Comparison of ENCODE assay signal across 24 mouse cellular contexts in the genomic region with DNA sequence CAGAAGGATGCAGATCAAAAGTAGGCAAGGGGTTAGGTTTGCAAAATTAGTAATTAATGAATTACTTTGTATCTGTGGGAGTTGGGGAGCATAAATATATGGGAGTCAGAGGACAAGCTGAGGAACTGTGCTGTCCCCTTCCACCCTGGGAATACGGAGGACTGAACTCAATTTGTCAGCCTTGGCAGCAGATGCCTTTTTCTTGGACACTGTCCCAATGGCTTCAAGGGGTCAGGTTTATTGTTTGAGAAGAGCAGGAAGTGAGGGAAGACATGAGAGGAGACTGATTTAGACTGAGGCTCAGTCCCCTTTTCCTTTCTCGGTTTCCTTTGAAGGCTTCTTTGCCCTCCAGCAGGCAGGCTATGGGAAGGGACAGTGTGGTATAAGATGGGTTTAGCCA. TPM values are rescaled to one million over a fixed set of nuclear protein-coding genes. Genes with fewer than 3 reads are reported as not detected.
DNase-seq lines count a peak whose midpoint lies in the region; ATAC-seq and TF ChIP-seq lines count a peak whose summit lies in the region.
"Had no signal": no experiment of that assay in that cellular context is flagged by ENCODE, and none has a peak within 500 bp of the region (broad histone marks: within the 10 kb centered on the region; RNA-seq: fewer than 3 reads in every experiment).

No protein-coding gene starts in this region.

- no peaks in the 10 kb centered on the region for H3K4me1 ChIP-seq in forebrain, embryonic 11.5 days (replicated peaks; ENCODE audit: control insufficient read depth, insufficient read depth, low read length)
- no peaks in the 10 kb centered on the region for H3K4me1 ChIP-seq in forebrain, embryonic 16.5 days (replicated peaks; ENCODE audit: control insufficient read depth, insufficient read depth, low read length)
- H3K4me1 ChIP-seq in heart, embryonic 15.5 days (replicated peaks) = peaks cover 36% of the 10 kb centered on the region
- H3K4me1 ChIP-seq in lung, embryonic 14.5 days (ENCODE audit: insufficient read depth) = peaks cover 8% of the 10 kb centered on the region; the same call in 1 of the 2 replicates
- peaks cover 4% of the 10 kb centered on the region for H3K4me1 ChIP-seq in lung, adult 2 months (ENCODE audit: control insufficient read depth, insufficient read depth, low read length)
- H3K4me1 ChIP-seq: embryonic facial prominence, embryonic 13.5 days had no signal

- no peak for TF ChIP-seq CTCF in lung, embryonic 14.5 days (IDR thresholded peaks at IDR 0.05; ENCODE audit: low read depth)
- TF ChIP-seq CTCF in lung, adult 2 months (IDR thresholded peaks at IDR 0.05; ENCODE audit: insufficient read depth, low read length) = no peak

- H3K27ac ChIP-seq in forebrain, embryonic 11.5 days (ENCODE audit: low read depth, low read length) = no peak overlapping the region
- no peak overlapping the region for H3K27ac ChIP-seq in forebrain, embryonic 16.5 days (ENCODE audit: low read length)
- 0 out of 2 replicates have a peak overlapping the region, but pooled peaks have one; percentile 1 for H3K27ac ChIP-seq in heart, embryonic 15.5 days
- H3K27ac ChIP-seq in lung, embryonic 14.5 days (ENCODE audit: low read depth) = no peak overlapping the region
- H3K27ac ChIP-seq: embryonic facial prominence, embryonic 13.5 days; forebrain, embryonic 10.5 days; hindbrain, embryonic 13.5 days; limb, embryonic 10.5 days; limb, embryonic 15.5 days; liver, embryonic 15.5 days; midbrain, embryonic 10.5 days; midbrain, embryonic 15.5 days; neural tube, embryonic 15.5 days had no signal

- H3K36me3 ChIP-seq in forebrain, embryonic 11.5 days (ENCODE audit: control insufficient read depth, insufficient read depth, low read length) = no peaks in the 10 kb centered on the region
- H3K36me3 ChIP-seq in forebrain, embryonic 16.5 days (ENCODE audit: control insufficient read depth, insufficient read depth) = no peaks in the 10 kb centered on the region
- H3K36me3 ChIP-seq in heart, embryonic 15.5 days = no peaks in the 10 kb centered on the region
- H3K36me3 ChIP-seq in lung, embryonic 14.5 days (ENCODE audit: insufficient read depth) = no peaks in the 10 kb centered on the region
- H3K36me3 ChIP-seq: embryonic facial prominence, embryonic 13.5 days; forebrain, embryonic 10.5 days; hindbrain, embryonic 13.5 days; limb, embryonic 10.5 days; limb, embryonic 15.5 days; liver, embryonic 15.5 days; midbrain, embryonic 10.5 days; midbrain, embryonic 15.5 days; neural tube, embryonic 15.5 days had no signal

- H3K27me3 ChIP-seq in forebrain, embryonic 11.5 days (ENCODE audit: control insufficient read depth, insufficient read depth, low read length) = no peaks in the 10 kb centered on the region
- H3K27me3 ChIP-seq in forebrain, embryonic 16.5 days (replicated peaks; ENCODE audit: control insufficient read depth, insufficient read depth, low read length) = peaks cover 5% of the 10 kb centered on the region; the same call in 1 of the 2 replicates
- H3K27me3 ChIP-seq in heart, embryonic 15.5 days = no peaks in the 10 kb centered on the region
- no peaks in the 10 kb centered on the region for H3K27me3 ChIP-seq in lung, embryonic 14.5 days (ENCODE audit: insufficient read depth, low read length)
- H3K27me3 ChIP-seq: midbrain, embryonic 15.5 days had no signal

- 78% methylated on average over 2 of the region's 2 CpGs for WGBS in forebrain, embryonic 11.5 days
- 57% methylated on average over 2 of the region's 2 CpGs for WGBS in forebrain, embryonic 16.5 days
- 29% methylated on average over 2 of the region's 2 CpGs for WGBS in heart, embryonic 15.5 days
- 35% methylated on average over 2 of the region's 2 CpGs for WGBS in lung, embryonic 14.5 days
- WGBS in lung, adult 2 months = 30% methylated on average over 2 of the region's 2 CpGs

- no peak overlapping the region for H3K9ac ChIP-seq in forebrain, embryonic 11.5 days (ENCODE audit: low read length)
- H3K9ac ChIP-seq in forebrain, embryonic 16.5 days (replicated peaks; ENCODE audit: low read depth, low read length) = no peak overlapping the region
- H3K9ac ChIP-seq in heart, embryonic 15.5 days = no peak overlapping the region
- no peak overlapping the region for H3K9ac ChIP-seq in lung, embryonic 14.5 days
- H3K9ac ChIP-seq: embryonic facial prominence, embryonic 13.5 days; forebrain, postnatal 0 days; hindbrain, embryonic 13.5 days; limb, embryonic 15.5 days; liver, embryonic 15.5 days; midbrain, embryonic 15.5 days; neural tube, embryonic 15.5 days had no signal

- ATAC-seq in forebrain, embryonic 11.5 days (replicated peaks; ENCODE audit: low FRiP score) = no peak
- ATAC-seq in forebrain, embryonic 16.5 days = no peak
- ATAC-seq in heart, embryonic 15.5 days (replicated peaks; ENCODE audit: insufficient number of reproducible peaks, insufficient read depth, low FRiP score, low read depth) = no peak
- no peak for ATAC-seq in lung, embryonic 14.5 days (ENCODE audit: insufficient read depth)
- ATAC-seq: CD4-positive, CD25-positive, alpha-beta regulatory T cell, adult 4 months; forebrain, postnatal 0 days; intestine, postnatal 0 days; midbrain, embryonic 15.5 days had no signal

- H3K4me3 ChIP-seq in forebrain, embryonic 11.5 days (ENCODE audit: low read depth, low read length) = no peak overlapping the region
- no peak overlapping the region for H3K4me3 ChIP-seq in forebrain, embryonic 16.5 days (replicated peaks; ENCODE audit: low read length)
- H3K4me3 ChIP-seq in heart, embryonic 15.5 days = no peak overlapping the region
- no peak overlapping the region for H3K4me3 ChIP-seq in lung, embryonic 14.5 days (ENCODE audit: low read depth, low read length)
- H3K4me3 ChIP-seq in lung, adult 2 months (replicated peaks; ENCODE audit: extremely low read depth, low read depth, low read length) = no peak overlapping the region
- H3K4me3 ChIP-seq: embryonic facial prominence, embryonic 13.5 days; forebrain, embryonic 10.5 days; hindbrain, embryonic 13.5 days; limb, embryonic 10.5 days; limb, embryonic 15.5 days; liver, embryonic 15.5 days; midbrain, embryonic 10.5 days; midbrain, embryonic 15.5 days; neural tube, embryonic 15.5 days had no signal

- peak; percentile 21 for DNase-seq in forebrain, embryonic 11.5 days (ENCODE audit: low spot score)
- DNase-seq in heart, adult 8-10 months (ENCODE audit: low spot score) = no peak
- DNase-seq in lung, embryonic 14.5 days = peak; percentile 60
- DNase-seq in lung, adult 2 months = no peak
- DNase-seq: forebrain, postnatal 0 days; gastrocnemius, postnatal 10 days; heart, postnatal 4 days; lung, postnatal 14 days; retina, postnatal 1 day; right cerebral cortex, postnatal 14 days; thymus, postnatal 4 days had no signal

- TF ChIP-seq POLR2A in lung, adult 2 months (IDR thresholded peaks at IDR 0.05; ENCODE audit: borderline replicate concordance, extremely low read depth, low read depth, low read length) = no peak

- H3K4me2 ChIP-seq in forebrain, embryonic 11.5 days (ENCODE audit: low read depth, low read length, severe bottlenecking) = no peak overlapping the region
- H3K4me2 ChIP-seq in forebrain, embryonic 16.5 days (ENCODE audit: low read length) = no peak overlapping the region
- H3K4me2 ChIP-seq in heart, embryonic 15.5 days = no peak overlapping the region
- H3K4me2 ChIP-seq in lung, embryonic 14.5 days = no peak overlapping the region
- H3K4me2 ChIP-seq: embryonic facial prominence, embryonic 13.5 days; hindbrain, embryonic 13.5 days; limb, embryonic 15.5 days; liver, embryonic 15.5 days; midbrain, embryonic 15.5 days; neural tube, embryonic 15.5 days had no signal

- no peaks in the 10 kb centered on the region for H3K9me3 ChIP-seq in forebrain, embryonic 11.5 days (ENCODE audit: control insufficient read depth, low read length)
- no peaks in the 10 kb centered on the region for H3K9me3 ChIP-seq in forebrain, embryonic 16.5 days (ENCODE audit: control insufficient read depth, low read length)
- no peaks in the 10 kb centered on the region for H3K9me3 ChIP-seq in heart, embryonic 15.5 days (replicated peaks)
- H3K9me3 ChIP-seq in lung, embryonic 14.5 days (ENCODE audit: low read depth, low read length) = no peaks in the 10 kb centered on the region
- H3K9me3 ChIP-seq: embryonic facial prominence, embryonic 13.5 days; forebrain, embryonic 10.5 days; limb, embryonic 10.5 days; limb, embryonic 15.5 days; liver, embryonic 15.5 days; midbrain, embryonic 10.5 days; midbrain, embryonic 15.5 days; neural tube, embryonic 15.5 days had no signal

RNA-seq across cellular contexts. Expression of a gene that starts 22.1 kb away (rescaled TPM):
- polyA plus RNA-seq in forebrain, embryonic 11.5 days (2014; fragmentation: Nextera tagmentation; extraction: Ambion mirVana) = 0.44 and 0.84 TPM in 2 replicates
- polyA plus RNA-seq in forebrain, embryonic 16.5 days (2015; fragmentation: Nextera tagmentation; extraction: Ambion mirVana) = 3.0 and 3.2 TPM in 2 replicates
- 1,694 and 1,744 TPM in 2 replicates for polyA plus RNA-seq in heart, embryonic 15.5 days (2015; fragmentation: Nextera tagmentation; extraction: Ambion mirVana)
- total RNA-seq in heart, adult 8-10 months (2022) = 100 to 1,000 TPM; 630 to 827 (median 696) TPM
- polyA plus RNA-seq in lung, embryonic 14.5 days (2014; fragmentation: Nextera tagmentation; extraction: Ambion mirVana) = 9.8 and 52.1 TPM in 2 replicates
- polyA plus RNA-seq in lung, adult 2 months (2012; rRNA removed) = 131 and 184 TPM in 2 replicates

RNA-seq across cellular contexts. Expression of a gene that starts 22.1 kb away (rescaled TPM):
- 56.4 and 62.7 TPM in 2 replicates for polyA plus RNA-seq in forebrain, embryonic 11.5 days (2014; fragmentation: Nextera tagmentation; extraction: Ambion mirVana)
- 31.7 and 44.4 TPM in 2 replicates for polyA plus RNA-seq in forebrain, embryonic 16.5 days (2015; fragmentation: Nextera tagmentation; extraction: Ambion mirVana)
- polyA plus RNA-seq in heart, embryonic 15.5 days (2015; fragmentation: Nextera tagmentation; extraction: Ambion mirVana) = 25.7 and 28.8 TPM in 2 replicates
- 10 to 100 TPM; 24.6 to 33.6 (median 30.5) TPM for total RNA-seq in heart, adult 8-10 months (2022)
- polyA plus RNA-seq in lung, embryonic 14.5 days (2014; fragmentation: Nextera tagmentation; extraction: Ambion mirVana) = 47.7 and 51.0 TPM in 2 replicates
- polyA plus RNA-seq in lung, adult 2 months (2012; rRNA removed) = 3.4 and 6.9 TPM in 2 replicates

RNA-seq across cellular contexts. Expression of a gene that starts 35.2 kb away (rescaled TPM):
- polyA plus RNA-seq in forebrain, embryonic 11.5 days (2014; fragmentation: Nextera tagmentation; extraction: Ambion mirVana) = 0.98 and 1.1 TPM in 2 replicates
- 0.65 and 0.91 TPM in 2 replicates for polyA plus RNA-seq in forebrain, embryonic 16.5 days (2015; fragmentation: Nextera tagmentation; extraction: Ambion mirVana)
- polyA plus RNA-seq in heart, embryonic 15.5 days (2015; fragmentation: Nextera tagmentation; extraction: Ambion mirVana) = 3.7 and 5.4 TPM in 2 replicates
- total RNA-seq in heart, adult 8-10 months (2022) = 1 to 10 TPM; 2.2 to 4.1 (median 2.9) TPM
- 1.9 and 2.1 TPM in 2 replicates for polyA plus RNA-seq in lung, embryonic 14.5 days (2014; fragmentation: Nextera tagmentation; extraction: Ambion mirVana)
- 9.3 and 16.2 TPM in 2 replicates for polyA plus RNA-seq in lung, adult 2 months (2012; rRNA removed)

Comparison
In these comparisons a context has a peak if more than half of its experiments do, and no peak if none do; other contexts are left out.
1. DNase-seq: peak in forebrain, embryonic 11.5 days (single experiment) and lung, embryonic 14.5 days (single experiment); none in heart, adult 8-10 months (single experiment) and lung, adult 2 months (single experiment).